28 mouse cellular contexts compared by ENCODE assay signal in the genomic region with DNA sequence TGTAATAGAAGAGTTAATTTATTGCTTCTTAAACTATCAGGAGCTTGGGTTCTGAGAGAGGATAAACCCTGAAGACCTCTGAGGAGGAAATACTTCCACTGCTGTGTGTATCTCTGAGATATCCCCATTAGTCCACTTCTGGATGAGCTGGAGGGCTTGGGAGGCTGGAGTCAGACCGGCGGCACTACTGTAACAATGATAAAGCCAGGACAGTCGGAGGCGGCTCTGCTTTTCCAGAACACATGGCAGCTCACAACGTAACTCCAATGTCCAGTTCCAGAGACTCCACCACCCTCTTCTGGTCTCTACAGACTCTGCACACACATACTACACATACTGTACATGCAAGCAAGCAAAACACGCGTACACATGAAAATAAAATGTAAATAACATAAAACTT. TPM values are rescaled to one million over a fixed set of nuclear protein-coding genes. Genes with fewer than 3 reads are reported as not detected.
A peak's percentile ranks its signal among the peaks of the same experiment; 100 is the strongest.
DNase-seq lines count a peak whose midpoint lies in the region; ATAC-seq and TF ChIP-seq lines count a peak whose summit lies in the region.
"Had no signal": no experiment of that assay in that cellular context is flagged by ENCODE, and none has a peak within 500 bp of the region (broad histone marks: within the 10 kb centered on the region; RNA-seq: fewer than 3 reads in every experiment).

No protein-coding gene starts in this region.

- no peak overlapping the region for H3K4me2 ChIP-seq in midbrain, embryonic 14.5 days (ENCODE audit: low read length)

- intact Hi-C loops in left cerebral cortex, postnatal 14 days (cut with DNase I), result no loop called here

- TF ChIP-seq POLR2A in ES-Bruce4 (IDR thresholded peaks at IDR 0.05; ENCODE audit: insufficient read depth, low read length), result no peak

- H3K9me3 ChIP-seq in ES-Bruce4 (replicated peaks; ENCODE audit: control insufficient read depth, insufficient read depth, low read length, poor library complexity, severe bottlenecking) (no peaks in the 10 kb centered on the region), ES-E14 (ENCODE audit: control insufficient read depth, insufficient read depth, low read depth, low read length) (no peaks in the 10 kb centered on the region)
- no peaks in the 10 kb centered on the region for H3K9me3 ChIP-seq in midbrain, embryonic 14.5 days (ENCODE audit: control insufficient read depth, low read length)
- H3K9me3 ChIP-seq: G1E had no signal

- TF ChIP-seq EP300 in ES-Bruce4 (IDR thresholded peaks at IDR 0.05; ENCODE audit: insufficient read depth, low read depth, low read length), result no peak

- in situ Hi-C loops in ES-E14 (cut with MboI; ENCODE audit: low sequenced_read_pairs in 2 of 2, unreplicated experiment in 2 of 2), result no loop called here

- 94% methylated on average over 7 of the region's 7 CpGs for WGBS in midbrain, embryonic 14.5 days

- H3K4me1 ChIP-seq in ES-Bruce4 (ENCODE audit: control insufficient read depth, insufficient read depth, low read length), result peaks cover 4% of the 10 kb centered on the region
- H3K4me1 ChIP-seq in ES-E14 (ENCODE audit: control insufficient read depth in 2 of 2, insufficient read depth in 2 of 2, low read length in 2 of 2, poor library complexity in 1 of 2), result peaks cover 9 to 22% of the 10 kb centered on the region in 2 experiments
- no peaks in the 10 kb centered on the region for H3K4me1 ChIP-seq in midbrain, embryonic 14.5 days (ENCODE audit: control insufficient read depth, insufficient read depth, low read length)

- no peak for ATAC-seq in midbrain, embryonic 14.5 days (ENCODE audit: low FRiP score, low TSS enrichment)
- ATAC-seq: activated CD4-positive, CD25-positive, alpha-beta regulatory T cell, adult 4 months; CD4-positive, CD25-positive, alpha-beta regulatory T cell, adult 4 months; Patski had no signal

- H3K36me3 ChIP-seq in ES-Bruce4 (ENCODE audit: control insufficient read depth, insufficient read depth, low read length, poor library complexity, severe bottlenecking) (peaks cover 8% of the 10 kb centered on the region), ES-E14 (ENCODE audit: control insufficient read depth, insufficient read depth, low read length, poor library complexity, severe bottlenecking) (peaks cover 5% of the 10 kb centered on the region; the same call in 1 of the 2 replicates)
- peaks cover 20% of the 10 kb centered on the region for H3K36me3 ChIP-seq in midbrain, embryonic 14.5 days (ENCODE audit: control insufficient read depth, insufficient read depth, low read length)

- H3K27ac ChIP-seq in ES-Bruce4 (ENCODE audit: insufficient read depth, low read length) (peak overlapping the region; percentile 99), ES-E14 (ENCODE audit: insufficient read depth, low read depth, low read length, poor library complexity, severe bottlenecking) (peak overlapping the region; percentile 94)
- H3K27ac ChIP-seq in midbrain, embryonic 14.5 days (replicated peaks; ENCODE audit: low read depth, low read length), result no peak overlapping the region

- TF ChIP-seq CTCF in ES-Bruce4 (IDR thresholded peaks at IDR 0.05; ENCODE audit: low read depth, low read length), result no peak

- H3K27me3 ChIP-seq in ES-Bruce4 (ENCODE audit: control insufficient read depth, insufficient read depth, low read length, poor library complexity, severe bottlenecking), result no peaks in the 10 kb centered on the region
- H3K27me3 ChIP-seq in midbrain, embryonic 14.5 days (ENCODE audit: control insufficient read depth, insufficient read depth, low read length), result no peaks in the 10 kb centered on the region
- H3K27me3 ChIP-seq: CH12.LX, Patski had no signal

- H3K4me3 ChIP-seq in ES-Bruce4 (ENCODE audit: low read depth, low read length) (no peak overlapping the region), ES-E14 (ENCODE audit: insufficient read depth in 1 of 2, low read depth in 1 of 2, low read length in 2 of 2, poor library complexity in 1 of 2, severe bottlenecking in 1 of 2) (no peak overlapping the region)
- no peak overlapping the region for H3K4me3 ChIP-seq in midbrain, embryonic 14.5 days (replicated peaks; ENCODE audit: low read depth, low read length)

- H3K9ac ChIP-seq in ES-Bruce4 (ENCODE audit: low read depth, poor library complexity, severe bottlenecking) (peak overlapping the region; percentile 8), ES-E14 (ENCODE audit: insufficient read depth, low read depth, low read length, poor library complexity, severe bottlenecking) (peak overlapping the region; percentile 22; the same call in 1 of the 2 replicates)
- no peak overlapping the region for H3K9ac ChIP-seq in midbrain, embryonic 14.5 days (replicated peaks; ENCODE audit: low read length)

- DNase-seq in heart, adult 11 months, result peak; percentile 51
- DNase-seq in heart, adult 18-20 months, result no peak
- DNase-seq in ES-E14 (ENCODE audit: low read depth, low spot score) (no peak), R1 (ENCODE audit: low read depth, low spot score) (peak; percentile 67)
- DNase-seq in left cerebral cortex, postnatal 14 days (ENCODE audit: low spot score in 2 of 2), result no peak
- no peak for DNase-seq in midbrain, embryonic 14.5 days
- no peak for DNase-seq in T-cell, adult 2 months (ENCODE audit: low spot score)
- DNase-seq: adrenal gland, adult 2 months; adrenal gland, adult 8-10 months; adrenal gland, postnatal 10 days; adrenal gland, postnatal 14 days; adrenal gland, postnatal 25 days; adrenal gland, postnatal 36 days; B cell, adult 2 months; cerebellum, adult 11 months; cerebellum, adult 11-12 months; cerebellum, adult 18-20 months; cerebellum, adult 2 months; cerebellum, adult 8-10 months; cerebellum, adult 9-10 months had no signal

TF ChIP-seq in ES-E14, 5 proteins besides CTCF, POLR2A, EP300 and RAD21:
- TF ChIP-seq HCFC1 (IDR thresholded peaks at IDR 0.05; ENCODE audit: borderline replicate concordance, insufficient read depth, low read length), result no peak
- TF ChIP-seq CHD2 (IDR thresholded peaks at IDR 0.05; ENCODE audit: low read depth, low read length), result no peak
- no peak for TF ChIP-seq ZNF384 (IDR thresholded peaks at IDR 0.05; ENCODE audit: low read depth, low read length)
- no peak for TF ChIP-seq ZC3H11A (IDR thresholded peaks at IDR 0.05; ENCODE audit: borderline replicate concordance, low read depth, low read length)
- no peak for TF ChIP-seq MAFK (IDR thresholded peaks at IDR 0.05; ENCODE audit: insufficient read depth, low read depth, low read length)

RNA-seq across cellular contexts. Expression of a gene that starts 26.6 kb away (rescaled TPM):
- total RNA-seq in heart, adult 18-20 months (2021), result 10 to 100 TPM; 12.6 to 12.8 TPM
- 27.2 and 31.0 TPM in 2 replicates for polyA plus RNA-seq in ES-Bruce4 (2011; ENCODE audit: insufficient read depth, insufficient read length, low read depth, missing spikeins)
- total RNA-seq in ES-E14 (2012; rRNA removed), result 21.3 and 28.2 TPM in 2 replicates
- total RNA-seq in left cerebral cortex, postnatal 14 days (2021), result 10 to 100 TPM; 25.4 to 28.6 TPM
- 22.0 and 25.7 TPM in 2 replicates for polyA plus RNA-seq in midbrain, embryonic 14.5 days (2014; fragmentation: Nextera tagmentation; extraction: Ambion mirVana)

RNA-seq across cellular contexts. Expression of a gene that starts 28.2 kb away (rescaled TPM):
- total RNA-seq in heart, adult 18-20 months (2021), result 10 to 100 TPM; 22.4 to 28.3 TPM
- polyA plus RNA-seq in ES-Bruce4 (2011; ENCODE audit: insufficient read depth, insufficient read length, low read depth, missing spikeins), result 98.6 and 108 TPM in 2 replicates
- 44.2 and 47.6 TPM in 2 replicates for total RNA-seq in ES-E14 (2012; rRNA removed)
- 10 to 100 TPM; 52.5 to 55.7 TPM for total RNA-seq in left cerebral cortex, postnatal 14 days (2021)
- polyA plus RNA-seq in midbrain, embryonic 14.5 days (2014; fragmentation: Nextera tagmentation; extraction: Ambion mirVana), result 29.1 and 30.0 TPM in 2 replicates

RNA-seq across cellular contexts. Expression of a gene that starts 32.6 kb away (rescaled TPM):
- 10 to 100 TPM; 22.5 to 25.3 TPM for total RNA-seq in heart, adult 18-20 months (2021)
- polyA plus RNA-seq in ES-Bruce4 (2011; ENCODE audit: insufficient read depth, insufficient read length, low read depth, missing spikeins), result not detected in 2 replicates
- not detected in 2 replicates for total RNA-seq in ES-E14 (2012; rRNA removed)
- not detected for total RNA-seq in left cerebral cortex, postnatal 14 days (2021)
- not detected in 2 replicates for polyA plus RNA-seq in midbrain, embryonic 14.5 days (2014; fragmentation: Nextera tagmentation; extraction: Ambion mirVana)
- total RNA-seq: adrenal gland, adult 2 months; adrenal gland, adult 8-10 months; adrenal gland, postnatal 14 days; CH12.LX; G1E; MEL had no signal
- polyA plus RNA-seq: activated CD4-positive, CD25-positive, alpha-beta regulatory T cell, adult 4 months; adrenal gland, adult 2 months; C2C12; CD4-positive, CD25-positive, alpha-beta regulatory T cell, adult 4 months; G1E had no signal

RNA-seq across cellular contexts. Expression of a gene that starts 56.9 kb away (rescaled TPM):
- 1 to 10 TPM; 6.9 to 7.4 TPM for total RNA-seq in heart, adult 18-20 months (2021)
- 15.9 and 17.5 TPM in 2 replicates for polyA plus RNA-seq in ES-Bruce4 (2011; ENCODE audit: insufficient read depth, insufficient read length, low read depth, missing spikeins)
- total RNA-seq in ES-E14 (2012; rRNA removed), result 11.5 and 14.9 TPM in 2 replicates
- total RNA-seq in left cerebral cortex, postnatal 14 days (2021), result 10 to 100 TPM; 10.9 to 11.9 TPM
- 12.8 and 15.6 TPM in 2 replicates for polyA plus RNA-seq in midbrain, embryonic 14.5 days (2014; fragmentation: Nextera tagmentation; extraction: Ambion mirVana)

RNA-seq across cellular contexts. Expression of a gene that starts 56.9 kb away (rescaled TPM):
- 10 to 100 TPM; 12.1 to 12.6 TPM for total RNA-seq in heart, adult 18-20 months (2021)
- 15.5 and 16.0 TPM in 2 replicates for polyA plus RNA-seq in ES-Bruce4 (2011; ENCODE audit: insufficient read depth, insufficient read length, low read depth, missing spikeins)
- total RNA-seq in ES-E14 (2012; rRNA removed), result 11.4 and 14.2 TPM in 2 replicates
- total RNA-seq in left cerebral cortex, postnatal 14 days (2021), result 10 to 100 TPM; 41.4 to 44.7 TPM
- polyA plus RNA-seq in midbrain, embryonic 14.5 days (2014; fragmentation: Nextera tagmentation; extraction: Ambion mirVana), result 15.0 and 15.6 TPM in 2 replicates

Comparison
In these comparisons a context has a peak if more than half of its experiments do, and no peak if none do; other contexts are left out.
1. DNase-seq: peak in heart, adult 11 months (single experiment) and R1 (single experiment); none in heart, adult 18-20 months (0 of 2), ES-E14 (single experiment), left cerebral cortex, postnatal 14 days (0 of 2), midbrain, embryonic 14.5 days (single experiment) and T-cell, adult 2 months (single experiment).
2. RNA of a gene that starts 32.6 kb away (total RNA-seq): 22.5 to 25.3 TPM in heart, adult 18-20 months; not detected in left cerebral cortex, postnatal 14 days and not detected in ES-E14; every median in the first group is over 10 times any median in the second.